Mouse (Mus musculus) CD8-positive naive resting alpha-beta T cell, adult 2 months (primary cell): ENCODE results near the gene Dhx40.
"Not testable (repeated sequence)": the region's sequence is repeated elsewhere in the genome, so short reads cannot be mapped to it uniquely, and the experiment has no call there.

Source experiments
- DNase-seq, 2 experiments: peaks; one replicate each; pipeline ENCODE4 v3.0.0; 2022; ENCODE audit warnings: low read depth in 2 of 2, low spot score in 2 of 2

Gene Dhx40

DNA sequence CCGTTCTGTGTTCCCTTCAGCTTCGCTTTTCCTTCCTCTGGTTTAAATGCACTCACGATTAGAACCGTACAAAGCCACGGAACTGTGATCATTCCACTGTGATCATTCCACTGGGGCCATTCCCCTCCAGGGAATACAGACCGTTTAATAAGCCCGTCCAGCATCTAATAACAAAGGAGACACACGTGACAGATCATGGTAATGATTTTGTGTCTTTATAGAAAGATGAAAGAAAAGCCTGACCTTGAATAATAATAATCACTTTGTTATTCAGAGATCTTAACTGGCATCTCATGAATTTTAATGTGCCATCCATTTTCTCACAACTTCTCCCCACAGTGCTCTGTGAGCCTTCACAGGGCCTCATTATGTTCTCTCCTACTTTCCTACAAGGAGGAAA lies 12.0 kb upstream of the Dhx40 start:
- no peak for DNase-seq

DNA sequence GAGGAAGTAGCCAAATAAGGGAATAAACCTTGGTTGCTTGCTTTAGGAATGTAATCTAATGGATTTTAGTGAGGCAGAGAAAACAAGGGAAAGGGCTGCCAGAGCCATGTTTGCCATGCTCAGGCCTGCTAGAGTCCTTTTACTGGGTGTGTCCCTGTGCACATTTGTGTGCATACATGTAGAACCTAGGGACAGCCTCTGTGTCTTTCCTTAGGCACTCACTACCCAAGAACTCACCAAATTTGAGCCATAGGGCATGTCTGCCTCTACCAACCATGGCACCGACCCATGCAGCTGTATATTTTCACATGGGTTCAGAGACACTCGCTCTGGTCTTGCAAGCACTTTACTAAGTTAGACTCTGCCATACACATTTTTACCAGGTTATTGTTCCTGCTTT lies 11.4 kb upstream of the Dhx40 start:
- DNase-seq: no peak

DNA sequence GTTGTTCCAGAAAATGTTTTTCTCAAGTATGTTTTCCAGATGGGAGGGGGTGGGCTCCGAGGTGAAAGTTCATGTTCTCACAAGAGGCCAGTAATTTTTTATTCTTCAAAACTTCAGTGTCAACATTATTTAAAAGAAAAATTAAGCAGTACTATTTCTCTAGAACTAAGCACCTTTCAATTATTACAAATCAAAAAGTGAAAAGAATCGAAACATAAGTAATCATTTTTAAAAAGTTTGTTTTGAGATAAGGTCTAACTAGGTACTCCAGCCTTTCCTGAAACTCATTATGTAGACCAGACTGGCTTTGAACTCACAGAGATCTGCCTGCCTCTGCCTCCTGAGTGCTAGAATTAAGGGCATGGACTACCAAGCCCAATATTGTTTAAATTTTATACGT lies 8.7 kb upstream of the Dhx40 start:
- DNase-seq: not testable (repeated sequence)

DNA sequence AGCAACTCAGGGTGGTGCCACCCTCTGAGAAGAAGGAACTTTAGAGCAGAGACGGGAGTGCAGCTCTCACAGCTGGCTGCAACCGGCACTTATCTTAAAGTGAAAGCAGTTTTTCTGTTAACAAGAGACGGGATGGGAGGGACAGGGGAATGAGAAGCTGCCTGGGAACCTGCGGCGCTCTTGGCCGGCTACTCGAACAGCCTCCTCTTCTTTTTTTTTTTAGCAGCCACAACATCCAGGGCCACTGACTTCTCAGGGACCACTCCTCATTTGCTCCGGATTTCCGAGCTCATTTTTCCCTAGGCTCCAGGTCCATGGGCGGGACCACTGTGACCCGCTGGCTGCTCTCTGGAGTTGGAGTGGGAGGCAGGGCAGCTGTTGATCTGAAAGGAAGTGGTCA lies 6.9 kb upstream of the Dhx40 start:
- not testable (repeated sequence) for DNase-seq

DNA sequence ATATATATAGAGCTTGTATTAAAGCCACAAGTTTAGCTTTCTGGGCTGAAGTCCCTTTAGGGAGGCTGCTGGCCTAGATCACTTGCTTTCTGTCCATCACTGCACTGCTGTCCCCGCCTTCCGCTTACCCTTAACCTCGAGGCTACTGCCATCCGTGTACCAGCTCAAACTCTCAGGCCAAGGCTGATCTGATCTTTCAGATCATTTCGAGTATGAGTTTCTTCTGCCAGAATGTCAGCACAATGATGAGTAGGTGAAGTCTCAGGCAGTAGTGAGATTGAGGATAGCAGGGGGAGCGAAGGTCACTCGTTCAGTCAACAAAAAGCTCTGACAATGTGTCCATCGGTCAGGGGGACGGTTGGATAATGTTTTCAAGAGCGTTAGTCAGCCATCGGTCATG lies 5.7 kb upstream of the Dhx40 start:
- not testable (repeated sequence) for DNase-seq

DNA sequence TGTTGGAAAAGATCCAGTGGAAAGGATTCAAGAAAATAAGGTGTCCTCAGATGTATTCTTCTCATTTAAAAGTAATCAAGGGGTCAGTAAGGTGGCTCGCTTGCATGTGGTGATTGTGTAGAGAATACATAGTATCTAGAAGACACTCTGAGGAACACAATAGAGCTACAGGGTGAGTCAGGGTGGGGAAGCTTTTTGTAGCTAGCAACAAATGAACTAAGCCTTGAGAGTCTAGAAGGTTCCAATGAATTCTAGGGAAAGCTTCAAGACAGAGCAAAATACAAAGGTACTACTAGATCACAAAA lies 3.7 kb upstream of the Dhx40 start:
- DNase-seq: peak in 1 of 2 experiments; percentile 49

DNA sequence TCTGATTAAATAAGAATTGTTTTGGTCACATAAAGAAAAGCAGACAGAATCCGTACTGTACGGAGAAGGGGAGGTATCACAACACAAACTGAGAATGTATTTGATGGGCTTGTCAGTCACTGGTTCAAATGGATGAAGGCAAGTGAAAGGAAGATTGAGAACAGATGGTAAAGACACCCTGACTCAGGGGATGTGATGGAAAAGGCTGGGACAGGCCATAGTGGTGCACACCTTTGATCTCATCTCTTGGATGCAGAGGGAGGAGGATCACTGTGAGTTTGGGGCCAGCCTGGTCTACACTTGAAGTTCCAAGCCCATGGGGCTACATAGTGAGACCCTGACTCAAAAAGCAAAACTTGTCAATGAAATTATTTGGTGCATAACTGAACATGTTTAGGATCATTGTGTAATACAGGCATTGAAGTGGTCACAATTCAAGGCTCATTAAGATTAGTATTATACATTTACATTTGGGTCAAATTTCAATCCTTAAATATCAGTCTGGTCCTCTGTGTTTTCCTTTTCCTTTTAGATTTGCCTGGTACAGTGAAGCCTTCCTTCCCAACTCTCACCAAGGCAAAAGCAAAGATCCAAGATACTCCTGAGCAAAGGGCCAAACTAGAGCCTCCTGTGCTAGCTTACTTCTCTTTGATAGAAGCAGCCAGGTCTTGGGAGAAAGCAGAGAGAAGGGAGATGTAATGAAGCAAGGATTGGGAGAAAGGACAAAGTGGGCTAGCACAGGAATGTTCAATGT lies 3.2 kb upstream of the Dhx40 start:
- DNase-seq: peak; percentile 55 to 61

DNA sequence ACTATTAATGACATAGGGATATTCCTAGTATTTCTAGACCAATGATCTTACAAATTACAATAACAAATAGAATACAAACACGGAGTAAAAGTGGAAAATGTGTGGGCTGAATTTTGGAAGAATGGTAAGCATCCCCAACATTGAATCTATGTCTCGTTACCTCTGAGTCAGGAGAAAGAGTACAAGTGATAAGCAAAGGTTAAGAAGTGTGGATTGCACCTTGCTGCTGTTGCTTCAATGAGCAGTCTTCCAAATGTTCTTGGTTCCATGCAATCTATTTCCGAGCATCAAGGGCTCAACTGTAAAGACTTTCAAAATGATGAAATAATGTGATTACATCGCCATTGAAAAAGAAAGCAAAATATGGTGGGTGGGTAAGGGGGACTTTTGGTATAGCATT lies 2.3 kb upstream of the Dhx40 start:
- DNase-seq: no peak

DNA sequence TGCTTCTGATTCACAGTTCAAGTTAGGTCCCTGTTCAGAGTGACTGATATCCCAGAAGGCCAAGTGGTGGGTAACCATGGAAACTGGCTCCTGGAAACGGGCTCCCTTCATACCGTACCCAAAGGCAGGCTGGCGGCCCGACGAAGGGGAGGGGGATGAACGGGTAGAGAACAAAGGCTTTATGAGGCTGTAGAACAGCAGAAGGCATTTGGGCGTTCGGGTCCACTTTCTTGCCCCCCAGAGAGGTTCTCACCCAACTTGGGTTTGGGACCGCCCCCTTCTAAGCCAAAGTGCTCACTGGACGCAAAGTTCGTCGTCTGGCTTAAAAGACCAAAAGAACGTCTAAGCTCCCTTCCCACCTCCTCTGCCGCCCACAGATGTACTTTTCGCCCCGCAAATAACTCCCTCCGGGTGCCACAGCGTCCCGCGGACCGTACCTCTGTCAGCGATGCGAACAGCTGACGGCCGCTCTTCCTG lies 507 bp downstream of the Dhx40 start:
- peak; percentile 43 to 53 for DNase-seq

DNA sequence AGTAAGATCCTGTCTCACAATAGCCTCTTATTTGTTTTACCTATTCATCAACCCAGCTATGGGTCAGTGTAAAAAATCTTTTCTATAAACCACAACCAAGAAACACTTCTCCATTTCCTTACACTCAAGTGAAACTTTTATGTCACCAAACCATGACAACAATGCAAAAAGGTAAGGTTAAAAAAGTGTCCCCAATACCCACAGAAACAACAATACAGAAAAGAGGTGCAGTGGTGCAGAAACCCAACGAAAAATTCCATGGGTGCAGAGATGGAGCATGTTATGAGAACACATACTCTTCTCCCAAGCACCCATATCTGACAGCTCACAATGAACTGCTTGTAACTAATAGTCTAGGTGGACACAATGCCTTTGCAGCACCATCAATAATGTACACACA lies 13.4 kb downstream of the Dhx40 start:
- DNase-seq: no peak

DNA sequence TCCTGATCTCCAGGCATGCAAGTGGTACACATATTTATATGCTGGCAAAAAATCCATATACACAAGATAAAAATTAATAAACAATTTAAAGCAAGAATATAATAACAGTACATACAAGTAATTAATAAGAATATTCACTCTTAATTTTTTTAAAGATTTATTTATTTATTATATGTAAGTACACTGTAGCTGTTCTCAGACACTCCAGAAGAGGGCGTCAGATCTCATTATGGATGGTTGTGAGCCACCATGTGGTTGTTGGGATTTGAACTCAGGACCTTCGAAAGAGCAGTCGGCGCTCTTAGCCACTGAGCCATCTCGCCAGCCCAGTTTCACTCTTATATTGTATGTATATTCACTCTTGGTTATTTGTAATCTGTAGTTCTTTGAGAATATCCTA lies 20.1 kb downstream of the Dhx40 start:
- DNase-seq: not testable (repeated sequence)

DNA sequence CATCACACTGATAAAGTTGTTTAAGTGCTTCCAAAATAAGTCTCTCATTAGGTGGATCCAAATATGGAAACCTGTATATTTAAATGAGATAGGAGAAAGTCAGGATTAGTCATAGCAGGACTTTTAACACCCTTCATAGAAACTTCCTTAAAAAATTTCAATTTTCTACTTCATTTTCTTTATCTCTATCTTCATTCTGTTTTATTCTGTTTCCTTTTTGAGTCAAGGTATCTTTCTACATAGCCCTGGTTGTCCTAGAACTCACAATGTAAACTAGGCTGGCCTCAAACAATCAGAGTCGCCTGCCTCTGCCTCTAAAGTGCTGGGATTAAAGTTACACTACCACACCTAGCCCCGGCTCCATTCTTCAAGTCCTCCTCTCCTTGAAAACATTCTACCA lies 21.8 kb downstream of the Dhx40 start:
- no peak for DNase-seq

DNA sequence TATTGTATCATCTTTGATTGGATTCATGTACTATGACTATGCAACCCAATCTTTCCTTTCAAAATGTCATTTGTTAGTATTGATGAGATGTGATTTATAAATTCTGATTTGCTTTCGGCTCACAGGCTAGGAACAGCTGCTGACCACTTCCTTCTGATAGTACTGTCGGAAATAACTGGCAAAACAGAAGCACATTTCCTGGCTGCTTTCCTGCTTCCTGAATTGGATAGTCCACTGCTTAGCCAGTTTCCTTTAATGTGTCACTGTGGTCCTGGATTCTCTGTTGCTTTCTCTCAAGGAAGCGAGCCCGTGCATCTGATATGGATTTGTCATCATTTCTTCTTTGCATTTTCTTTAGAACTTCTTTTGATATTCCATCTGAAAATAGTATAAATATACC lies 37.7 kb downstream of the Dhx40 start:
- DNase-seq: no peak

DNA sequence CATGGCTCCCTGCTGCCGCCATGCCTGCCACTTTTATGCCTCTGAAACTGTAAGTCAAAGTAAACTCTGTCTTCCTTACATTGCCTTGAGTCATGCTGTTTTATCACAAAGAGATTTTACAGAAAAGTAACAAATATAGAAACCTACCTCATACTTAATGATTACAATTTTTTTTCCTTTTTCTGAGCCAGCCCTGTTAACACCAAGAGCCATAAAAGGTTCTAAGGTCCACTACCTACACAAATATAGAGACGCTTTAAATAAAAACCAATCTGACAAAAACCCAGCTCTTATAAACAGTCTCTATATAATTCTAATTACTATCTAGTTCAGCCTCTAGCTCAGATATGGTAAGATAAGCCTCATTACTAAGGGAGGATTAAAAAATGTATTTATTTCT lies 43.0 kb downstream of the Dhx40 start:
- no peak for DNase-seq

DNA sequence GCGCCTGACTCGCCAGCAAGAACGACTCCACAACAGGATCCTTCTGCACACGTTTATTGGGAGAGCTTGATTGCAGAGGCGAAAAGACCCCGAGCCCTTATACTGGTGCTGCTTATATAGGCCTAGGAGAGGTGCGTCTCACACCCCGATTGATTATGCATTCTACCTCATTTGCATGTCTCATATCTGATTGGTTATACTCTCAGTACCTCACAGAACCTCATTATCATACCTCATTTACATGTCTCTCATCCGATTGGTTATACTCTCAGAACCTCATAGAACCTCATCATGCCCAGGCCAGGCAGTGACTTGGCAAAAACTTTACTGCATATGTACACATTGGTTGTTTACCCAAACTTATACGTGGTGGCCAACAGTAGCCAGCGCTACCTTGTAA lies 44.4 kb downstream of the Dhx40 start:
- not testable (repeated sequence) for DNase-seq

DNA sequence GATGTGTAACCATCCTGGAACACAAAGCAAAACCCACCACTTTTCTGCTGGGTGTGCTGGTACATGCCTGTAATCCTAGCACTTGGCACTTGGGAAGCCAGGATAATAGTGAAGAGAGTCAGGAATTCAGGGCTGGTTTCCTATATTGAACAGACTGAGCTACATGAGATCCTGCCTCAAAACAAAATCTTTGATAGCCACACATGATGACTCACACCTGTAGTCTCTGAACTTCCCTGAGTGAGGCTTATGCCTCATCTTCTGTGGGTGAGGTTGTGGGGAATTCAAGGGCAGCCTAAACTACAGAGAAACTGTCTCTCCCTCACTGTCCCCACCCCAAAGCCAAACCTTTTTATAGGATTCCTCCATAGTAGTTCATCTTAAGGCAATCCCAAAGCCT lies 47.2 kb downstream of the Dhx40 start:
- no peak for DNase-seq

DNA sequence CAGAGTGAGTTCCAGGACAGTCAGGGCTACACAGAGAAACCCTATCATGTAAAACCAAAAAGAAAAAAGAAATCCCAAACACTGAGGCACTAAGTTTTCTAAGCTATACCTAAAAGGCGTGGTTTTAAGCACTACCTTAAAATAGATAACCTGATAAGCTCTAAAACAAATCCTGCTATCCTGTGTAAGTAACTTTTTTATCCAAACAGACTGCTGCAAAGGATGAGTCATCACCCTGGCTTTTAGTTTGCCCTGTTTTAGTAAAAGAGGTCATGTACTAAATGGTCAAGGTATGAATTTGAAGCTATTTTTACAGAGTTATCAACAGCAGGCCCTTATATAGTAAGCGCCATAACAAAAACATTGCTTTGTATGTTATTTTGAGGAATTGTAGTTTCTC lies 47.7 kb downstream of the Dhx40 start:
- no peak for DNase-seq

DNA sequence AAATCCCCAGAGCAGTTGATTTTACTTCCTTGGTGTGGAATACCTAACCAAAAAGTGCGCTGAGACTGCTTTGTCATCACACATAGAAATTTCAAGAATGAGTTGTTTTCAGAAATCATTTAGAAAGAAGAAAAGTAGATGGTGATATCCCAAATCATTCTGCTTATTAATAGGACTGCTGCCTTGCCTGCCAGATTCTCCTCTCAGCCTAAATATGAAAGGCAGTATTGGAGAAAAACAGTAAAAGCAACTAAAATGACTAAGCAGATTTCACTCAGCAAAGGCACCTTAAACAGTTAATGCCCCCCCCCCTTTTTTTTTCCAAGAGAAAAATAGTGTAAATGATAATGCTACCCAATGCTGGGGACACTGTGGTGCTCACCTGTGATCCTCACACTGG lies 48.3 kb downstream of the Dhx40 start:
- DNase-seq: no peak

DNA sequence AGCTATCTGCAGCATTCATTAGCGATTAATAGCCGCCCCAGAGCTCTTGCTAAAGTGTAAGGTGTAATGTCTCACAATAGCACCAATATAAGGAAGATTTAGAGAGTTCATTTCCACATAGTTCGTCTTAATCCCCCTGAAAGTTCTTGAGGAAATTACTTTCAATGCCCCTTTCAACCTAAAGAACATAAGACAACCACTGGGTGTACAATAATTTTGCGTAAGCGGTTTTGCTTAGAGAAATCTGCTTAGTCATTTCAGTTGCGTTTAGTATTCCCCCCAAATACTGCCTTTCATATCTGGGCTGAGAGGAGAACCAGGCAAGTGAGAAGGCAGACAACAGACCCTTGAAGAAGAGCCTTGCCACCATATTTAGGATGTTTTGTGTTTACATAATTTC lies 49.0 kb downstream of the Dhx40 start:
- DNase-seq: no peak

DNA sequence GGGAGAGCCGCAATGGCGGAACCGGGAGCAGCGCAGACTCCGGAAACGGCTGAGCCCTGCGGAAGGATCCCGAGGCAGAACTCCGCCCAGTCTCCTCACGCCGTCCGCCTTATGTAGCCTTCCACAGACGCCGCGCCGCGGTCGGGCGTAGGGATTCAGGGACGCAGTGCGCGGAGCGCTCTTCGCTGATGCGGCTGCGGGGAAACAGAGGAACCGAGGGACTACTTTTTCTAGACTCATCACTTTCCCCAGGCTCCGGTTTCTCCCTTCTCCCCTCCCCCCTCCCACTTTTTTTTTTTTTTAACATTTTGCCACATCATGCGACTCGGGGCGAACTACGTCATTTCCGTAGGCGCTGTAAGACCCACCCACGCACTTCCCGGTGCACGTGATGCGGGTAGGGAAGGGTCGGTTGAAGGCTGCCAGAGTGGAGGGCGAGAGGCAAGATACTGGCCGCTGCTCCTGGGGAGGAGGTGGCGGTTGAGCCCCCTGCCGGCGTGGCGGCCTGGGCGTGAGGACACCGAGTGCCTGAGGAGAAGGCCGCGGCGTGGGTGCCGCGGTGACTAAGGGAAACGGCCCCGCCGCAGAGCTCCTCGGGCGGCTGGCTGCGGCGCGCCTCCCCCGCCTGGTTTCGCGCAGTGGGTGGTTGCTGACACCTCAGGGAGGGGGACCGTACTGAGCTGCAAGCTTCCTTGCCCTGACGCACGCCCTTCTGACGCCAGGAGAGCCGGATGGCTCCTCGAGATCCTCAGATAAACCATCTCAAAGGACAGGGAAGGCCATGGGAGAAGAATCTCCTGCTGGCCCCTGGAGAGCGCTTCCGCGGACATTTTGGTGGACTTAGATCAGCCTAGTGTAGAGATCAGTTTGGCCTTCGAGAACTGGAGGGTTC lies 49.8 kb downstream of the Dhx40 start, which contains the start of gene Cltc:
Gene Cltc, minus strand, starts transcription at position 86 of the 892 bp plus-strand sequence.
- DNase-seq: peak; percentile 94 to 95

DNA sequence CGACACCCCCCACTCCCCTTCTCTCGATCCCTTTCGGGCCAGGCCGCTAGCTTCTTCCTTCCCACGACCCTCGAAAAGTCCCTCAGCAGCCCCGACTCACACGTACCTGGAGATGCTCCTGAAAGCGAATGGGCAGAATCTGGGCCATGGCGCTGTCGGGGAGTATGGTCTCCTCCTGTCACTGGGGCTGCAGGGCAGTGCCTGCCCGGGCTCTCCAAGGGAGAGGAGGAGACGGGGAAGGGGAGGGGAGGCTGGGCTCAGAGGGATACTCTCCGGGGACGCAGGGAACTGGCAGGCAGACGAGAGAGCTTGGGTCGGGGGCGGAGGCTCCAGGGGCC lies 50.4 kb downstream of the Dhx40 start:
- DNase-seq: no peak
